Mouse (Mus musculus) bone marrow macrophage, adult 2 months (primary cell): ENCODE data around the gene Gm20388.

Experiments used
- CTCF ChIP-seq: IDR thresholded peaks from 2 replicates; pipeline ENCODE4 v1.5.1; 2012; ENCODE audit warnings: low read depth, mild to moderate bottlenecking, low read length, moderate library complexity
- POLR2A ChIP-seq: IDR thresholded peaks from 2 replicates; pipeline ENCODE4 v1.6.1; 2012; ENCODE audit warnings: mild to moderate bottlenecking, low read depth, low read length, borderline replicate concordance

GRCm38 (mm10) chr8:122294273-122294683 is 2383.6 kb downstream of the Gm20388 start:
- TF ChIP-seq CTCF (no peak), POLR2A (no peak)
